Mouse (Mus musculus) liver, postnatal 0 days (tissue): Measurements from ENCODE around the gene Pde6c.

ENCODE experiments used
- CTCF ChIP-seq: sonication (generic); IDR thresholded peaks from 2 replicates; pipeline ENCODE4 v1.5.1; 2016; ENCODE audit warnings: antibody characterized with exemption, low read depth
- EP300 ChIP-seq: IDR thresholded peaks from 2 replicates; pipeline ENCODE4 v1.6.1; 2016; ENCODE audit warnings: antibody characterized with exemption, low read depth, mild to moderate bottlenecking

DNA sequence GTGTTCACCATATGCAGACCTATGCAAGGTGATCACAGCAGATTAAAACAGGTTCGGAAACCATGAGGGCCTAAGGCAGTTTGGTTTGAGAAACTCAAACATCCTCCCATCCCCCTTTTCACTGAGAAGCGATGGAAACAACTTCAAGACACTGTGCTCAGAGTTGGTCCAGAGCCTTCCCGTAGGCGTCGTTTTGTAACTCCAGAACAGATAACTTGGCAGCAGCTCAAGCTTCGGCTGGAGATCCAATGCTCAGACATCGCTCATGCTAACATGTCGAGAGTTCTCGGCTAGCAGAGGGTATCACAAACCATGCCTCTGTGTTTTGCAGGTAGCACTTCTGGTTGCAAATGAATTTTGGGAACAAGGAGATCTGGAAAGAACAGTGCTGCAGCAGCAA lies 47.1 kb downstream of the Pde6c start:
- TF ChIP-seq CTCF (no peak), EP300 (no peak)
